Mouse (Mus musculus) embryo, embryonic 9.5 days (tissue): ENCODE results near the gene Kif28.
"Not testable (repeated sequence)": the region's sequence is repeated elsewhere in the genome, so short reads cannot be mapped to it uniquely, and the experiment has no call there.

Experiments used
- DNase-seq: peaks from one replicate; pipeline ENCODE4 v3.0.0-alpha.2; 2017; ENCODE audit errors: extremely low spot score

Kif28 gene

GRCm38 (mm10) chr1:179745171-179745570 lies at the start of gene Kif28:
TSS of gene Kif28 (minus strand) at chr1:179745271.
- no peak for DNase-seq

- no peak for DNase-seq
These were observed 42.2 kb upstream of the Kif28 start for GRCm38 (mm10) chr1:179787281-179787680.

- DNase-seq = no peak
These were observed 40.4 kb upstream of the Kif28 start for GRCm38 (mm10) chr1:179785502-179785901.

- DNase-seq = no peak
These were observed 39.0 kb upstream of the Kif28 start for GRCm38 (mm10) chr1:179784098-179784497.

GRCm38 (mm10) chr1:179776831-179777230 lies 31.8 kb upstream of the Kif28 start:
- no peak for DNase-seq

- no peak for DNase-seq
These were observed 15.5 kb upstream of the Kif28 start for GRCm38 (mm10) chr1:179760553-179760952.

- no peak for DNase-seq
These were observed 15.0 kb upstream of the Kif28 start for GRCm38 (mm10) chr1:179760086-179760485.

- DNase-seq = no peak
These were observed 11.4 kb upstream of the Kif28 start for GRCm38 (mm10) chr1:179756477-179756876.

GRCm38 (mm10) chr1:179753006-179753405 lies 7.9 kb upstream of the Kif28 start:
- no peak for DNase-seq

- no peak for DNase-seq
These were observed 7.2 kb upstream of the Kif28 start for GRCm38 (mm10) chr1:179752276-179752675.

GRCm38 (mm10) chr1:179743593-179744193 lies 1.4 kb downstream of the Kif28 start:
- DNase-seq = no peak

GRCm38 (mm10) chr1:179736483-179736882 lies 8.6 kb downstream of the Kif28 start:
- no peak for DNase-seq

- peak; percentile 51 for DNase-seq
These were observed 10.3 kb downstream of the Kif28 start for GRCm38 (mm10) chr1:179734500-179735474.

GRCm38 (mm10) chr1:179731391-179731790 lies 13.7 kb downstream of the Kif28 start:
- no peak for DNase-seq

GRCm38 (mm10) chr1:179728661-179729060 lies 16.4 kb downstream of the Kif28 start:
- DNase-seq = no peak

GRCm38 (mm10) chr1:179722811-179723469 lies 22.1 kb downstream of the Kif28 start:
- no peak for DNase-seq

- no peak for DNase-seq
These were observed 29.3 kb downstream of the Kif28 start for GRCm38 (mm10) chr1:179715786-179716185.

- DNase-seq = not testable (repeated sequence)
These were observed 29.8 kb downstream of the Kif28 start for GRCm38 (mm10) chr1:179715289-179715688.

GRCm38 (mm10) chr1:179713367-179713766 lies 31.7 kb downstream of the Kif28 start:
- no peak for DNase-seq

GRCm38 (mm10) chr1:179712658-179713057 lies 32.4 kb downstream of the Kif28 start:
- no peak for DNase-seq

GRCm38 (mm10) chr1:179710739-179711138 lies 34.3 kb downstream of the Kif28 start:
- DNase-seq = no peak

- DNase-seq = no peak
These were observed 35.7 kb downstream of the Kif28 start for GRCm38 (mm10) chr1:179709390-179709789.
